Mouse (Mus musculus): ENCODE data around the gene Fgd6. TPM values are rescaled to one million over a fixed set of nuclear protein-coding genes. Genes with fewer than 3 reads are reported as not detected.

Fgd6 gene
- polyA plus RNA-seq, 3 experiments from 2014 or later = 0.50 to 1.6 (median 1.5) TPM

DNA sequence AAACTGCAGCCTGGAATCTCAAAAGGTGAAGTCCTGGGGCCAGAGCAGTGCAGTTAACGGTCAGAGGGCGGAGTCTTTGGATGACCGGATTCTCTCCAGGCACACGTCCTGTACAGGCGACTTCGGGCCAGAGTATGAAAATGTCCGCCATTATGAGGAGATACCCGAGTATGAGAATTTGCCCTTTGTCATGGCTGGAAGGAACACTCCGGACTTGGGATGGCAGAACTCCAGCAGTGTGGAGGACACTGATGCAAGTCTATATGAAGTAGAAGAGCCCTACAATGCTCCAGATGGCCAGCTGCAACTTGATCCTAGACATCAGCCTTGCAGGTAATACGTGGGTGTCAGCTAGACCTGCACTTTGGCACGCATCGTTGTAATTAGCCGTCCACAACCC, 9.5 kb downstream of the Fgd6 start:
- no peak for ATAC-seq

DNA sequence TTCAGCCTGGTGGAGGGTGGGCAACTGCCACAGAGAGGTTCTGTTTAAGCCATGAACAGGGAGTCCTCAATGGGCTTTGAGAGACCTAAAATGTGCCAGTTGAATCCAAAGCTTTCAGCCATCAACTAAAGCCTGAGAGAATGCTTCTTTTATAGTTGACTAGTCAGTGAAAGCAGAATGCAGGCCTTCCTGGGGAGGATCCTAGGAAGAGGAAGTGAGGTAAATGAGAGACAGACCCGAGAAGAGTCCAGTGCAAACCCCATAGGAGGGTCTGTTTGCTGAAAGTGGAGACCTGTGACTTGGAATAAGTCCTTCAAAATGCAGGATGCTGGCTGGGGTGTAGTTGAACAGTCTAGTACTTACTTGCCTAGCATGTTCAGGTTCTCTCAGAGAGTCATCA, 11.2 kb downstream of the Fgd6 start:
- no peak for ATAC-seq

DNA sequence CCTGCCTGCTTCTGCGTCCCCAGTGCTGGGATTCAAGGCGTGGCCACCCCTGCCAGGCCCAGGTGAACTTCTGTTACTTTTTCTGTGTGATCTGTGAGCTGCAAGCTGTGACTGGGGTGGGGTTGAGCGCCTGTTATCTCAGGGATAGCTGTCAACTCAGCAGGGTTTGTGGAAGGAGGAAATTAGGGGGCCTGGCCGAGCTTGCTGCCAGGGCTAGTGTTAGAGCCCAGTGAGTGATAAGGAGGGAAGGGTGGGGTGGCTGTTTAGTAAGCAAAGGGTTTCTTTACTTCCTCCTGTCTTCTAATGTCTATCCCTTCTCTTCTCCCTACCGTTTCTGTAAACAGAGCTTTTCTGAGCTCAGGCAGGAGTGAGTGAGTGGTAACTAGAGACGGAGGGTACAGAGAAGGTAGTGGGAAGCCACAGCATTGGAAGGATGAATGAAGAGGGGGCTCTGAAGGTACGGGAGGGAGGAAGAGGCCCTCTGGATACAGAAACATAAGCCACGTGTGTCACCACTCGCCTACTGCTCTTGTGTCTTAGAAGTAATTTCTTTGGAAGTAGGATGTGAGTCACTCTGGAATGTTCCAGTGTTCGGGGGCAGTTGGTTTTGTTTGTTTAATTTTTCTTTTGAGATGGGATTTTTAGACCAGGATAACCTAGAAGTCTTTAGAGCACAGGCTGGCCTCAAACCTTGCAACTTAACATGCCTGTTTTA, 12.2 kb downstream of the Fgd6 start:
- ATAC-seq = no peak

DNA sequence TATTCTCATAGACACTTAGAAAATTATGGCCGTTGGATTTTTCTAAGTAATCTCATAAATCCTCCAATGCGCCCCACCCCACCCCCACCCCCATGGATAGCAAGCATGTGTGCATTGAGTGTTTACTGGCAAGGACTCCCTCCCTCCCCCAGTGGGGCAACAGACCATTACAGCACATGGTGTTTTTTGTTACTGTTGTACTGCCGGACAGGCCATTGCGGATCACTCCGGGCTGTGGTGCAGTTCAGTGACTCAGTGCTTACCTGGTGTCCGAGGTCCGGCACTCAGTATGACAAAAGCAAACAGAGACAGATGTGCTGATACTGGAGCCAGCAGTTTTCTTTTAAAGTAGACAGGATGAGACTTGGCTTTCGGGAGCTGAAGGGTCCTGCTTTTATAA, 13.3 kb downstream of the Fgd6 start:
- ATAC-seq = no peak

DNA sequence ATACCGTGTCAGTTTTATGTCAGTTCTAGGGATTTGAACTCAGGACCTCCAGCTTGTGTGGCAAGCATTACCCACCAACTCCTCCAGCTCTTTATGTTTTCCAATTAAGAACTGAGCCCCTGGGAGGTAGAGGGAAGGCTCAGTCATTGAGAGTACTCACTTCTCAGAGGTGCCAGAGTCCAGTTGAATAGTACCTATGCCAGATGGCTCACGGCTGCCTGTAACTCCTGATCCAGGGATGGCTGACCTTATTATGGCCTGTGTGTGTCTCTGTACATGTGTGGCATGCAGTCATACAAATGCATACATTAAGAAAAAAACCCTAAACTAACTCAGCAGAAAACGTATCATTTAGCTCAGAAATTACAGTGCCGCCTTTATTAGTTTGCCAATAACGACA, 14.9 kb downstream of the Fgd6 start:
- ATAC-seq = no peak

DNA sequence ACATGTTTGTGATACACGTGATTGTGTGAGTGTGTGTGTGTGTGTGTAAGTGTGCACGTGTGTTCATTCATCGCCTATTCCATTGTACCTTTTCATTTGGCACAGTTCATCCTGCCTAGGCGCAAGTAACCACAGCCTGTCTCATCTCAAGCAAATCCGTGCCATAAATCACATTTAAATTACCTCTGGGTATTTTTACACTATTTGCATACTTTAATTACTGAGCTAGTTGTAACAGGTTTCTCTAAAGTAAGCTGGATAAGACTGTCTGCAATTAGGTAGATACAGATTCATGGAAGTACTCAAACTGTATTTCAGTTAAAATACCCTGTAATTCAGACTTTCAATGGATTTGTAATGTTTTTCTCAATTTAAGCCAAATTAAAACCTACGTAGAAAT, 20.7 kb downstream of the Fgd6 start:
- no peak for ATAC-seq

DNA sequence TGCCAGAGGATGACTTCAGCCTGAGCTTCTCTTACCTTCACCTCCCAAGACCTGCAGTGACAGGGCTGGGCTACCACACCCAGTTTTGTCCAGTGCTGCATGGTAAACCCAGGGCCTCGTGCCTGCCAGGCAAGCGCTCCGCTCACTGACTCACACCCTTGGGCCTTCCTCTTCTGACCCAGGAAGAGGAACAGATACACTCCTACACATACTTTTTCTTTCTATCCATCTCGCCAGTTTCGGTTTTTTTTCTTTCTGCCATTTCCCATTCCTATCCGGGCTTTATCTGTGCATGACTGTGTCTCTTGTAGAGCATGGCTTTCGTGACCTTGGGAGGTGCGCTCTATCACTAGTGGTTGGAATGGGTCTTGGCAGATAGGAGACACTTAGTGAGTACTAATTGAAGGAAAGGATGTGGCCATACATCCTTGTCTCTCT, 23.8 kb downstream of the Fgd6 start:
- ATAC-seq = no peak

DNA sequence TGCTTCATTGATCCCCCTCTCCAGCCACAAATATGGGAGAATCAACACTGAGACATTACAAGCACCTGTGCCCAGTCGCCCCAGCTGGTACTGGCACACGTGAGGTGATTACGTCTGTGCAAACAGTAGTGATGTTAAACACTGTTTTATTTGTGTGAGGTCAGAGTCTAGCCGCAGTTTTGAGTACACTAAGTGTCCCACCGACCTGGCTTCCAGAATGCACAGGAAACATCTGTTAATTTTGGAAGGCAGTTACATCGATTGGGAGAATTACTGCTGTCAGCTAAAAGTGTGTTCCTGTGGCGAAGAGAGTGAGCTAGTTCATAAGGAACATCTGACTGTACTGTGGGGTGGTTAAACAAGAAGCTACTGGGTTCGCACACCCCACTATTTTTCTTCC, 24.4 kb downstream of the Fgd6 start:
- no peak for ATAC-seq

DNA sequence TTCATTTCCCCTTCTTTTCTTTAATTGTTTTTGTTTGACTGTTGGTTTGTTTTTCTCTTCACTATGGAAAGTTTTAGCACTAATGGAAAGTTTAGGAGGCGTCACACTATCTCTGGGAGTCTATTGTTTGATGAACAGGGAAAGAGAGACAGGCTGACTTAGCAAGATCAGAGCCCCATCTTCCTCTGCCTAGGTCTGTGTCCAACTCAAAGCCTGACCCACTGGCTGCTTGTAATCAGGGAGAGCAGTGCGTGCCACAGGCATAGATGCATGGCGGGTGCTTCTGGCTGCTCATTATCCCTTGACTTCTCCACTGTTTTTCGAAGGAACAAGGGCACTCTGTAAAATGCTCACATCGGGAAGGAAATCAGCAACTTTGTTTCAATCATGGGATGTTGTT, 26.6 kb downstream of the Fgd6 start:
- no peak for ATAC-seq

DNA sequence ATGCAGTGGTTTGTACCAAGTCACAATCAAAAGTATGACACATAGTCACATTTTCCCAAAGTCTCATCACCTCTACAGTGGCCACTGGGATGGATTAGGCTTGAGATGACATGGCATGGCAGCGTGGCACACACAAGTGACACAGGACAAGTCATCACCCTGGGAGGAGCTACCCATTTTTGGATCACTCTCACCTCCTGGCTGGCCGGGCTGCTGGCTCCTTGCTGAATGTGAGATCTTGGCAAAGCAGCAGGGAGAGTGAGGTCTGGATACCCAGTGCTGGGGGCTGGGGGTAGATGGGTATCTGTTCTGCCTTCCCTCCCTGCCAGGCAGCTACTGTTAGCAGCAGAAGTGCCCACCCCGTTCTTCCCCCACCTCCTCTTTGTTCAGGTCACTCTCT, 31.1 kb downstream of the Fgd6 start:
- no peak for ATAC-seq

DNA sequence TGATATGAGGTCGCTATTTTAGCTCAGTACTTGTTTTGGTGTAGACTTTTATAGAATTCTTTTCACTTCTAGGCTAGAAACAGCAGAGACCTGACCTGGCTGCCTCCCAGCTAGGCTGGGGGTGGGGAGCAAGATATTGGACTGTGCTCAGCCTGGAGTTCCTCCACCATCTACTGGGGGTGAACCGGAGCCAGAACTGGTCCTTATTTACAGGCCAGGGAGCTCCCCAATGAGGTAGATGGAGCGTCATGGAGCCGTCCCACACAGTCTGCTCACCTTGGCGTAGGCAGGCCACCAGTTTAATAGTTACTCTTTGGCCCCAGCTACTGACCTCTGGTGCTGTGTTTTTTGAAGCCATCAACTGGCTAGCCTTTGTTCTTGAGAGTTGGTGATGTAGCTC, 32.9 kb downstream of the Fgd6 start:
- no peak for ATAC-seq

DNA sequence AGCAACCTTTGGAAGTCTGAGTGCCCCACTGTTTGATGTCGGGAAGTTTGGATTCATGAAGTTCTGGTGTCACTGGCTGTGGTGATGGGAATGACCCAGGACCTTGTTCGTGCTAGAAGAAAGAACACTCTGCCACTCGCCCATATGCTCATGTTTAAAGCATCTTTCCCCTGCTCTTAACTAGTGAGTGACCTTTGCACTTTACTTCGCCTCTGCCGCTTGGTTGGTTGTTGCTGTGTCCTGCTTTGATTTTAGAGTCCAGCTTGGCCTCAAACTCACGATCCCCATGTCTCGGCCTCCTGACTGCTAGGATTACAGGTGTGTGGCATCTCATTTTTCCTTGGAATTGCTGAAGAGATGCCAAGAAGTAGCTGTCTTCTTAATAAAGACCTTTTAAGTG, 35.8 kb downstream of the Fgd6 start:
- ATAC-seq = no peak

DNA sequence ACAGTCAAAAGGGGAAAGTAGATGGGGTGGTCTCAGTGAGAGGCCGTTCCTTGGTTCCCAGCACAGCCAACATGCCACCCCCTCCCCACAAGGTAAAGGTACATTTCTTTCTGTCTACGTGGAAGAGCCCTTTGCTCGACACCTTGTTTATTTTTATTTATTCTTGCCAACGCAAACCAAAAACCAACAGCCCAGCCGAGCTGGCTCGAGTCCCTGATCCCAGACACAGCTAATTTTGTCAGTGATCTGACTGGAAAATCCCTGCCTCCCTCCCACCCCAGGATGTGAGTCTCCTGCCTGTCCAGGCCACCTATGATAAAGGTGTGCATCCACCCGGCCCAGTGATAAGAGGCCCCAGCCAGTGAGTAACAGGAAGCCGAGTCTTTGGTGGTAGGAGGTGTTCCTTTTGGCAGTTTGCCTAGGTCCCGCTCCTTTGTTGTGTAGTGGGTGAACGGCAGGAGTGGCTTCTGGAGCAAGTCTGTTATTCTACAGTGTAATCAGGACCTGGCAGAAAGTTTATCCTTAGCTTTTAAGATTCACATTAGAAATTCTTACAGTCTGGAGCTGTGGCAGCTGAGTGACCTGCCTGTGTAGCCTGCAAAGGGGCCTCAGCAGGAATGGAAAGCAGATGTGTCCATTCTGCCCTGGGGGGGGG, 36.6 kb downstream of the Fgd6 start:
- peak; percentile 81 for ATAC-seq

DNA sequence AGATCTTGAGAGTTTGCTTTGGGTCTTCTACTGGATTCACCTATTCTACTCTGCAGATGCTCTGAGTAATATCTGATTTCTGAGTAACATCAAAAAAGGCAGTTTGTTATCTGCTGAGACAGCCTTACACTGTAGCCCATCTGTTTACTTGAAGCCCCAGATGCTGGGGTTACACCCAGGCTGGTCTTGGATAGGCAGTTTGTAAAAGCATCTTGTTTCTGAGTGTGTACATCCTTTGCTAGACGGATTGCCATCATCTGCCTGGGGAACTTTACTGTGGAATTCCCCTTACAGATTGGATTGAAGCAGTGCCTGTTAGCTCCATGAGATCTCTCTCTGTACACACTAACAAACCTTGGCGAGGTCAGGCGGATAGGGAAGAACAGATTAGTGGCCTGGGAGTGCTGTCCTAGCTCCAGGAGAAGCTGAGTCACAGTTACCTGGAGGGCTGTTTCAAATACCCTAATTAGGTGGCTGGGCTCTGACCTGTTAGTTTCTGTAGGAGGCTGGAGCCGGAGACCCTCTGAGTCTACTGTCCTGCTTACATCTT, 37.2 kb downstream of the Fgd6 start:
- peak; percentile 39 for ATAC-seq

DNA sequence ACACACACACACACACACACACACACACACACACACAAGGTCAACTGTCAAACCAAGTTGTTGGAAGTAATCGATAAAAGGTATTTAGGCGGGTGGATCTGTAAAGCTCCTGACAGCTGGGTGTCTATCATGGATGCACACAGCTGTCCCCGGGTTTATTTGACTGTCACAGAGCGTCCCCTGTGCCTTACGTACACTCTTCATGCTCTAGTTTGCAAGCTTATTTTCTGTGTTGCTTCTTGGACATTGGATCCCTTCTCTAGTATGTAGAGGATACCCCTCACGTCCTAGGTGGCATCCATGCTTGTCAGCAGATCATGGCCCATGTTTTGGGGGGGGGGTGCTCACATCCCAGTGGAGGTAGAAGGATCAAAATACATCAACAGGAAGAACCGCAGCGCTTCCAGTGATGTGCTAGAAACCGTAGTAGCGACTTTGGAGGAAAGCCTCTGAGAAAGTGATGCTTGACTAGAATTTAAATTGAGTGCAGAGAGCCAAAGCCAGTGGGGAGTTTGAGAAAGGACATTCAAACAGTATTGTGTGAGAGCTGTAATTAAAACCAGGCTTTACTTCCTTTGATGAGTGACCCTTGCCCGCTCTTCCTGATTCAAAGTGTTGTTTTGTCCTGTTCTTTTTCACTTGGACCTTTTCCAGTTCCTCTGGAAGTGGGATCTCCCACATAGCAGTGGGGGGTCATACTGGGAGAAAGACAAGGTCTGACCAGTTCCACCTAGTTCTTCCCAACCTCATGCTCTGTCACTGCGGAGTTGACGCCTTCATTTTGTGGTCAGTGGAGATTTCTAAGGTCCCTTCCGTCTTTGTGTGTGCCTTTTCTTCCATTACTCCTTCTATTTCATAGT, 41.4 kb downstream of the Fgd6 start:
- ATAC-seq = no peak

DNA sequence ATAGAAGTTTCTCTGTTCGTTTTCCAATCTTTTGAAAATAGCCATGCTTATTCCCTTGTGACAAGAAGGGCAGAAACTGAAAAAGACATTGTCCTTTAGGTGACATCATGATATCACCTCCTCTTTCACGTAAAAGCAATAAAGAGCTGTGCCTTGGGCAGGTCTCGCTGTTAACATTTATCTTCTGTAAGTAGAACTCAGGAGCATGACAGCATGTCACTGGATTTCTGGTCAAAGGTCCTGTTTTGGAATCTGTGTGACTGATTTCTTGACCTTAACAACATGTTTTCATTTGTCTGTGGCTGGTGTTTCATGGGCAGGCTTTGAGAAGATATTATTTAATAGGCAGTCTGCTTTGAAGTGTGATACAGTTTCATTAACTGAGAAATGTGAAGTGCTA, 44.9 kb downstream of the Fgd6 start:
- ATAC-seq = no peak

DNA sequence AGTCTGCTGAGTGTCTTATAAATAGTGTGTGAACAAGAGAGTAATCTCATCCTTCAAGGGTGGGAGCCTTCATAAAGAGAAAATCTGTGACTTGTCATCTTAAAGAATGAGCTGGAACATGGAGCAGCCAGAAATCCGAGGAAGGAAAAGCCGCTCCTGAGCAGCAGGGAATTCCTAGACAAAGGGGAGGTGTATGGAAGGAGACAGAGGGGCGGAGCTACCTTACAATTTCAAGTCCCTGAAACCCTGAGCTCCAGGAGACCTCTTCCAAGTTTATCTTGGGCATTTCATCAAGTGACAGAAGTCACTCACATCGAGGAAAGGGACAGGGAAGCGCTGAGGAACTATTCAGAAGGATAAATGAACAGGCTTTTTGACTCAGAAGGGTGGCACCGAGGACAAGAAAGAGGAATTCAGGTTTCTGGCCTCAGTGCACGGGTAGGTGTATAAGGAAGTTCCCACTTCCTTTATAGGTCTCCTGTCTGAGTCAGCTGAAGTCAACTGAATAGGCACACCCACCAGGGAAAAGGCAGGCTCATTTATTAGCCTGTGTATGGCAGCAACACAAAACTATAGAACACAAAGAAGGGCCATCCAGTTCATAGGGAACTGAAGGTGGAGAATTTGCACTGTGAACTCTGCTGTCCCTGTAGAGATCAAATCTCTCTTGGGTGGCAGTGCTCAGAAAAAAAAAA, 46.4 kb downstream of the Fgd6 start:
- ATAC-seq = no peak

DNA sequence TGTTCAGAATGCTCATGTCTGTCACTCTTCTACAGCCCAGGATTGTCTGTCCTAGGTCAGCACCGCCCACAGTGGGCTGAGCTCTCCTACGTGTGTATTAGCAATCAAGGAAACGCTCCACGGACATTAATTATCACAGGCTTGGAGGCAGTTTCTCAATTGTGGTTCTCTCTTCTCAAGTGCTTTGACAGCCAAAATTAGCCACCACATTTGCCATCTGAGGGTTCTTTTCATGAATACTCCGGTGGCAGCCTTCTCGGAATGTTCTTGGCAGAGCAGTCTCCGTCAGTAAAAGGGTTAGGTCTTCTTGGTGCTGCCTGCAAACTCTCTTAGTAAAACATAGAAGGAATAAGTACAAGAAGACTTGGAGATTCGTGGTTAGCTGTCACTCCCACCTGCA, 50.5 kb downstream of the Fgd6 start:
- ATAC-seq = no peak

DNA sequence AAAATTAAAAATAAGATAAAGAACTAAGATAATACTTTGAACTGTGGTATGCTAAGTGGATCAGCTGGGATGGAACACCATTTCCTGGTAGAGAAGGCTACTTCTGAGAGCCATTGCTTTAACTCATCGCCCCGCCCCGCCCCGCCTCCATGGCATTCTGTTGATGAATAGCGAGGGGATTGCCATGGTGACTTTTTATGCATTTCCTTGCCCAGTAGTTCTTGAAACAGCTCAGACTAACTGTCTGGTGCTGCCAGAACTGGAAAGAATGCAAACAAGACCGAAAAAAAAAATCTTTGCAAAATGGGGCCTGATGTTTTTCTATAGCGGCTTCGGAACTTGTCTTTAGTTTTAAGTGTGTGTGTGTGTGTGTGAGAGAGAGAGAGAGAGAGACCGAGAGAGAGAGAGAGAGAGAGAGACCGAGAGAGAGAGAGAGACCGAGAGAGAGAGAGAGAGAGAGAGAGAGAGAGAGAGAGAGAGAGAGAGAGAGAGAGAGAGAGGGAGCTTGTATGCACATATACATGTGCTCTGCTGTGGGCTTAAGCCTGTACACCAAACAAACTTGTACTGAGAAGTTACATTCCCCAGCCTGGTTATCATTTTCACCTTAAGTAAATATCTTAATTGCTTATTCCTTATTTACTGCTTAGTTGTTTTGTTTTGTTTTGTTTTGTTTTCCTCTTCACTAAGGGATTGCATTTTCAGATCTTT, 51.7 kb downstream of the Fgd6 start:
- ATAC-seq = peak; percentile 96

DNA sequence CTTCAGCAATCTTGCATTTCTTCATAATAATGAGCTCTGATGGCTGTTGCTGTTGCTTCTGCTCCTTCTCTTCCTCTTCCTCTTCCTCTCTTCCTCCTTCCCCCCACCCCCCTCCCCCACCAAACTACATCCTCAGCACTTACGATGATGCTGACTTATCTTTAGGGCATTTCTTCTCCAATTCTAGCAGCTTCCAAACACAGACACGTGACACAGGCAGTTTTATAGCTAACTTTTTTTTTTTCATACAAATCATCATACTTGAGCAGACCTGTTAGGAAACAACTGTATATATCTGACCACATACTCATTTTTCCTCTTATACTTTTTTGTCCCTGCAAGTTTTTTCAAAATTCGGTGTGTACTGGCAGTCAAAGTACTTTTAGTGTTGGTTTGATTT, 54.2 kb downstream of the Fgd6 start:
- no peak for ATAC-seq

DNA sequence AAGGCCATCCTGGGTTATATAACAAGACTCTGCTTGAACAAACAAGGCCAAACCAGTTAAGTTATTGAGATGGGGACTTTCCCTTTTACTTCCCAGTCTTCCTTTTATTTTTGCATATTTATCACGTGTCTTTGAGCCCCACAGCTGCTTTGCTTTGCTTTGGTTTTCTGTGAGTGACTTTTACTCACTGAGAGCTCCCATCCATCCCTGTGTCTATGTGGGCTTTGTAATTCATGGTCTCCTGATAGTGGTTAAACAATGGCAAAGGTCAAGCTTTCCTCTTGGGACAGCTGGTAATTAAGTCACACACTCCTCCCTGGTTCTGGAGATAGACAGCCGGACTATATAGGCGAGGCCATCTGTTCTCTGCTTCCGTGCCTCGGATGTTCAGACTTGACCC, 57.7 kb downstream of the Fgd6 start:
- peak; percentile 86 for ATAC-seq
